Mouse (Mus musculus) liver, postnatal 0 days (tissue): ENCODE results near the gene Med16. TPM values are rescaled to one million over a fixed set of nuclear protein-coding genes. Genes with fewer than 3 reads are reported as not detected.
A peak's percentile ranks its signal among the peaks of the same experiment; 100 is the strongest.

ENCODE experiments used
- ATAC-seq: fragments of 200-750 bp; cut with Nextera tagmentation; 2 replicates; pipeline ENCODE4 v1.8.0; 2017; ENCODE audit warnings: mild to moderate bottlenecking, moderate library complexity
- DNase-seq: peaks from one replicate; pipeline ENCODE4 v3.0.0-alpha.2; 2016
- H3K27ac ChIP-seq: fragments of 300-500 bp; sonication (generic); 2 replicates; pipeline ENCODE4 v1.5.1; 2014; ENCODE audit warnings: antibody characterized with exemption, moderate library complexity, mild to moderate bottlenecking, low read depth
- H3K27me3 ChIP-seq: fragments of 300-500 bp; sonication (generic); 2 replicates; pipeline ENCODE4 v1.6.1; 2014; ENCODE audit warnings: low read length, control low read depth, mixed read lengths; ENCODE audit not compliant: insufficient read depth
- H3K36me3 ChIP-seq: fragments of 300-500 bp; sonication (generic); replicated peaks from 2 replicates; pipeline ENCODE4 v1.6.1; 2014; ENCODE audit warnings: mild to moderate bottlenecking, control low read depth, low read length, moderate library complexity, mixed read lengths; ENCODE audit not compliant: insufficient read depth
- H3K4me1 ChIP-seq: fragments of 300-500 bp; sonication (generic); 2 replicates; pipeline ENCODE4 v1.6.1; 2014; ENCODE audit warnings: antibody characterized with exemption, mild to moderate bottlenecking, control low read depth; ENCODE audit not compliant: insufficient read depth
- H3K4me2 ChIP-seq: fragments of 300-500 bp; sonication (generic); 2 replicates; pipeline ENCODE4 v1.6.1; 2014; ENCODE audit warnings: low read depth, mild to moderate bottlenecking, low read length, moderate library complexity, mixed read lengths
- H3K4me3 ChIP-seq: fragments of 300-500 bp; sonication (generic); 2 replicates; pipeline ENCODE4 v1.5.1; 2014; ENCODE audit warnings: low read depth, low read length
- H3K9ac ChIP-seq: fragments of 300-500 bp; sonication (generic); replicated peaks from 2 replicates; pipeline ENCODE4 v1.6.1; 2014; ENCODE audit warnings: mild to moderate bottlenecking, moderate library complexity
- H3K9me3 ChIP-seq: fragments of 300-500 bp; sonication (generic); 2 replicates; pipeline ENCODE4 v1.6.1; 2016; ENCODE audit warnings: mild to moderate bottlenecking, control low read depth, low read length, mixed read lengths
- CTCF ChIP-seq: sonication (generic); IDR thresholded peaks from 2 replicates; pipeline ENCODE4 v1.5.1; 2016; ENCODE audit warnings: antibody characterized with exemption, low read depth
- EP300 ChIP-seq: IDR thresholded peaks from 2 replicates; pipeline ENCODE4 v1.6.1; 2016; ENCODE audit warnings: antibody characterized with exemption, low read depth, mild to moderate bottlenecking
- WGBS: fragments of 180-500 bp; shearing (Covaris S2); extraction: QIAGEN DNeasy Blood & Tissue Kit; methylation state at CpG from one replicate; pipeline ENCODE4 v1.1.7; 2014; ENCODE audit not compliant: insufficient replicate concordance; 5-methylcytosine and 5-hydroxymethylcytosine counted together
- polyA plus RNA-seq: library from polyadenylated mRNA; unstranded; fragments of >200 nt; fragmentation: Nextera tagmentation; extraction: Ambion mirVana; gene quantifications from 2 replicates; pipeline ENCODE4 v1.2.1, GENCODE M21; 2015

Gene Med16
- polyA plus RNA-seq, 1 experiment from 2014 or later: 14.3 TPM

- Histone ChIP-seq H3K36me3 (peaks cover 58% of the 10 kb centered on the region), H3K4me3 (peak overlapping the region; percentile 81), H3K9ac (peak overlapping the region; percentile 98), H3K4me1 (peaks cover 41% of the 10 kb centered on the region), H3K9me3 (no peaks in the 10 kb centered on the region), H3K4me2 (peak overlapping the region; percentile 88), H3K27ac (peak overlapping the region; percentile 18), H3K27me3 (no peaks in the 10 kb centered on the region)
- ATAC-seq: no peak
- 14% methylated on average over 4 of the region's 4 CpGs for WGBS
- DNase-seq: peak; percentile 73
- TF ChIP-seq CTCF (no peak), EP300 (no peak)
Measured at GRCm38 (mm10) chr10:79857452-79857811, 51.3 kb downstream of the Med16 start.

GRCm38 (mm10) chr10:79856704-79857451, 51.8 kb downstream of the Med16 start:
- Histone ChIP-seq H3K27ac (peak overlapping the region; percentile 18; the same call in 1 of the 2 replicates), H3K4me3 (peak overlapping the region; percentile 81), H3K9me3 (no peaks in the 10 kb centered on the region), H3K36me3 (peaks cover 52% of the 10 kb centered on the region), H3K4me2 (peak overlapping the region; percentile 88), H3K27me3 (no peaks in the 10 kb centered on the region), H3K4me1 (peaks cover 46% of the 10 kb centered on the region), H3K9ac (peak overlapping the region; percentile 98)
- ATAC-seq (no peak), DNase-seq (no peak)
- 11% methylated on average over 7 of the region's 7 CpGs for WGBS
- TF ChIP-seq EP300 (no peak), CTCF (no peak)

- Histone ChIP-seq H3K4me1 (peaks cover 51% of the 10 kb centered on the region), H3K4me3 (peak overlapping the region; percentile 81), H3K9me3 (no peaks in the 10 kb centered on the region), H3K27ac (peak overlapping the region; percentile 31; the same call in 1 of the 2 replicates), H3K36me3 (peaks cover 46% of the 10 kb centered on the region), H3K9ac (peak overlapping the region; percentile 98), H3K4me2 (peak overlapping the region; percentile 88), H3K27me3 (no peaks in the 10 kb centered on the region)
- 13% methylated on average over 6 of the region's 6 CpGs for WGBS
- no peak for TF ChIP-seq CTCF
- no peak for TF ChIP-seq EP300
- DNase-seq (no peak), ATAC-seq (no peak)
Measured at GRCm38 (mm10) chr10:79856280-79856679, 52.4 kb downstream of the Med16 start.

- TF ChIP-seq EP300 (no peak), CTCF (no peak)
- H3K36me3 ChIP-seq: peaks cover 40% of the 10 kb centered on the region
- H3K4me2 ChIP-seq: peak overlapping the region; percentile 88
- WGBS: 1% methylated on average over 10 of the region's 10 CpGs
- no peaks in the 10 kb centered on the region for H3K27me3 ChIP-seq
- H3K27ac ChIP-seq: peak overlapping the region; percentile 100
- no peak for ATAC-seq
- H3K4me1 ChIP-seq: peaks cover 51% of the 10 kb centered on the region
- no peaks in the 10 kb centered on the region for H3K9me3 ChIP-seq
- peak overlapping the region; percentile 81 for H3K4me3 ChIP-seq
- DNase-seq: peak; percentile 74
- peak overlapping the region; percentile 98 for H3K9ac ChIP-seq
Measured at GRCm38 (mm10) chr10:79855558-79856184, 53.1 kb downstream of the Med16 start.

GRCm38 (mm10) chr10:79854801-79855541, 53.8 kb downstream of the Med16 start:
- H3K9me3 ChIP-seq: no peaks in the 10 kb centered on the region

More at GRCm38 (mm10) chr10:79854801-79855541, 53.8 kb downstream of the Med16 start:
- 1% methylated on average over 64 of the region's 83 CpGs for WGBS
- H3K4me3 ChIP-seq: peak overlapping the region; percentile 81
- H3K27me3 ChIP-seq: no peaks in the 10 kb centered on the region
- peaks cover 33% of the 10 kb centered on the region for H3K36me3 ChIP-seq
- DNase-seq (peak; percentile 79), ATAC-seq (peak; percentile 18)
- peaks cover 51% of the 10 kb centered on the region for H3K4me1 ChIP-seq
- peak overlapping the region; percentile 100 for H3K27ac ChIP-seq
- no peak for TF ChIP-seq EP300
- TF ChIP-seq CTCF: no peak
- H3K9ac ChIP-seq: peak overlapping the region; percentile 98
- peak overlapping the region; percentile 88 for H3K4me2 ChIP-seq
